Mouse (Mus musculus) embryonic facial prominence, embryonic 14.5 days (tissue): ENCODE measurements around the gene Bsg. TPM values are rescaled to one million over a fixed set of nuclear protein-coding genes. Genes with fewer than 3 reads are reported as not detected.

ENCODE experiments used
- ATAC-seq: fragments of 200-750 bp; cut with Nextera tagmentation; 2 replicates; pipeline ENCODE4 v1.8.0; 2017; ENCODE audit warnings: low read depth, moderate number of reproducible peaks, moderate TSS enrichment
- DNase-seq: peaks from one replicate; pipeline ENCODE4 v3.0.0-alpha.2; 2015; ENCODE audit warnings: low spot score
- H3K27ac ChIP-seq: fragments of 300-500 bp; sonication (generic); replicated peaks from 2 replicates; pipeline ENCODE4 v1.5.1; 2014; ENCODE audit warnings: low read depth, mild to moderate bottlenecking, low read length, moderate library complexity
- H3K27me3 ChIP-seq: fragments of 300-500 bp; sonication (generic); replicated peaks from 2 replicates; pipeline ENCODE4 v1.6.1; 2014; ENCODE audit warnings: low read length; ENCODE audit not compliant: control insufficient read depth, insufficient read depth
- H3K36me3 ChIP-seq: fragments of 300-500 bp; sonication (generic); 2 replicates; pipeline ENCODE4 v1.6.1; 2014; ENCODE audit warnings: low read length, mixed read lengths; ENCODE audit not compliant: control insufficient read depth, insufficient read depth
- H3K4me1 ChIP-seq: fragments of 300-500 bp; sonication (generic); 2 replicates; pipeline ENCODE4 v1.6.1; 2014; ENCODE audit warnings: antibody characterized with exemption, low read length; ENCODE audit not compliant: control insufficient read depth, insufficient read depth
- H3K4me2 ChIP-seq: fragments of 300-500 bp; sonication (generic); 2 replicates; pipeline ENCODE4 v1.6.1; 2014; ENCODE audit warnings: low read depth, mild to moderate bottlenecking, low read length, moderate library complexity, mixed read lengths
- H3K4me3 ChIP-seq: fragments of 300-500 bp; sonication (generic); 2 replicates; pipeline ENCODE4 v1.5.1; 2014; ENCODE audit warnings: low read depth, mild to moderate bottlenecking, low read length
- H3K9ac ChIP-seq: fragments of 300-500 bp; sonication (generic); 2 replicates; pipeline ENCODE4 v1.6.1; 2014; ENCODE audit warnings: low read depth, mild to moderate bottlenecking, low read length, moderate library complexity, mixed read lengths
- H3K9me3 ChIP-seq: fragments of 300-500 bp; sonication (generic); 2 replicates; pipeline ENCODE4 v1.6.1; 2016; ENCODE audit warnings: low read length; ENCODE audit not compliant: control insufficient read depth
- WGBS: fragments of 180-500 bp; shearing (Covaris S2); extraction: QIAGEN DNeasy Blood & Tissue Kit; methylation state at CpG from one replicate; pipeline ENCODE4 v1.1.7; 2014; 5-methylcytosine and 5-hydroxymethylcytosine counted together
- polyA plus RNA-seq: library from polyadenylated mRNA; unstranded; fragments of >200 nt; fragmentation: Nextera tagmentation; extraction: Ambion mirVana; gene quantifications from 2 replicates; pipeline ENCODE4 v1.2.1, GENCODE M21; 2014

The Bsg gene
- polyA plus RNA-seq, 1 experiment from 2014 or later, result 846 TPM

GRCm38 (mm10) chr10:79675346-79676035 lies 28.8 kb upstream of the Bsg start:
- H3K36me3 ChIP-seq, result peaks cover 13% of the 10 kb centered on the region; the same call in 1 of the 2 replicates
- H3K4me3 ChIP-seq, result no peak overlapping the region
- no peak overlapping the region for H3K9ac ChIP-seq
- H3K4me2 ChIP-seq, result no peak overlapping the region
- ATAC-seq (no peak), DNase-seq (no peak)
- 0 out of 2 replicates have a peak, but pooled peaks cover under 1% of the 10 kb centered on the region for H3K4me1 ChIP-seq
- H3K27ac ChIP-seq, result no peak overlapping the region
- no peaks in the 10 kb centered on the region for H3K9me3 ChIP-seq
- 57% methylated on average over 27 of the region's 44 CpGs for WGBS
- H3K27me3 ChIP-seq, result no peaks in the 10 kb centered on the region

- H3K9ac ChIP-seq, result peak overlapping the region; percentile 84
- H3K27ac ChIP-seq, result peak overlapping the region; percentile 83
- no peaks in the 10 kb centered on the region for H3K27me3 ChIP-seq
- 37% methylated on average over 11 of the region's 11 CpGs for WGBS
- DNase-seq (no peak), ATAC-seq (peak; percentile 0; the same call in 1 of the 2 replicates)
- no peaks in the 10 kb centered on the region for H3K9me3 ChIP-seq
- peaks cover 28% of the 10 kb centered on the region for H3K36me3 ChIP-seq
- peak overlapping the region; percentile 81 for H3K4me3 ChIP-seq
- H3K4me1 ChIP-seq, result peaks cover 14% of the 10 kb centered on the region
- H3K4me2 ChIP-seq, result peak overlapping the region; percentile 87
Observed at GRCm38 (mm10) chr10:79680606-79681495, 23.4 kb upstream of the Bsg start.

- WGBS, result 1% methylated on average over 36 of the region's 84 CpGs
- ATAC-seq, result peak; percentile 96
- Histone ChIP-seq H3K4me3 (peak within 1 kb of the TSS; percentile 81), H3K4me1 (peaks cover 14% of the 10 kb centered on the region), H3K9me3 (no peaks in the 10 kb centered on the region), H3K9ac (peak within 1 kb of the TSS; percentile 84), H3K27ac (peak within 1 kb of the TSS; percentile 83), H3K27me3 (no peaks in the 10 kb centered on the region), H3K4me2 (peak within 1 kb of the TSS; percentile 87), H3K36me3 (peaks cover 29% of the 10 kb centered on the region)
- peak; percentile 99 for DNase-seq
Observed at GRCm38 (mm10) chr10:79681591-79682245, 22.6 kb upstream of the Bsg start, which contains the start of gene Cdc34. Gene Cdc34 (plus strand): TSS chr10:79682195.

GRCm38 (mm10) chr10:79682551-79682915 lies 21.8 kb upstream of the Bsg start:
- ATAC-seq (no peak), DNase-seq (no peak)
- H3K27me3 ChIP-seq, result no peaks in the 10 kb centered on the region
- H3K9me3 ChIP-seq, result no peaks in the 10 kb centered on the region
- peaks cover 37% of the 10 kb centered on the region for H3K36me3 ChIP-seq
- whole genome bisulfite sequencing, result 0% methylated on average over 7 of the region's 10 CpGs
- H3K27ac ChIP-seq, result peak overlapping the region; percentile 79
- peak overlapping the region; percentile 87 for H3K4me2 ChIP-seq
- H3K4me3 ChIP-seq, result peak overlapping the region; percentile 81
- peak overlapping the region; percentile 84 for H3K9ac ChIP-seq
- H3K4me1 ChIP-seq, result peaks cover 14% of the 10 kb centered on the region

- H3K27ac ChIP-seq, result peak overlapping the region; percentile 79; the same call in 1 of the 2 replicates
- DNase-seq (peak; percentile 63), ATAC-seq (no peak)
- peak overlapping the region; percentile 81 for H3K4me3 ChIP-seq
- WGBS, result 7% methylated on average over 8 of the region's 10 CpGs
- H3K9me3 ChIP-seq, result no peaks in the 10 kb centered on the region
- peaks cover 14% of the 10 kb centered on the region for H3K4me1 ChIP-seq
- H3K9ac ChIP-seq, result peak overlapping the region; percentile 84
- H3K27me3 ChIP-seq, result no peaks in the 10 kb centered on the region
- H3K4me2 ChIP-seq, result peak overlapping the region; percentile 87
- peaks cover 42% of the 10 kb centered on the region for H3K36me3 ChIP-seq
Observed at GRCm38 (mm10) chr10:79682916-79683582, 21.2 kb upstream of the Bsg start.

GRCm38 (mm10) chr10:79683726-79684640 lies 20.3 kb upstream of the Bsg start:
- Histone ChIP-seq H3K4me1 (peaks cover 14% of the 10 kb centered on the region), H3K9me3 (no peaks in the 10 kb centered on the region), H3K9ac (peak overlapping the region; percentile 84), H3K4me3 (peak overlapping the region; percentile 81), H3K4me2 (peak overlapping the region; percentile 87), H3K27ac (no peak overlapping the region), H3K27me3 (no peaks in the 10 kb centered on the region), H3K36me3 (peaks cover 51% of the 10 kb centered on the region)
- DNase-seq (no peak), ATAC-seq (no peak)
- 80% methylated on average over 6 of the region's 6 CpGs for WGBS

- ATAC-seq (no peak), DNase-seq (no peak)
- H3K9ac ChIP-seq, result no peak overlapping the region
- H3K4me1 ChIP-seq, result peaks cover 14% of the 10 kb centered on the region
- peaks cover 55% of the 10 kb centered on the region for H3K36me3 ChIP-seq
- H3K4me3 ChIP-seq, result no peak overlapping the region
- 92% methylated on average over 25 of the region's 25 CpGs for WGBS
- no peak overlapping the region for H3K27ac ChIP-seq
- no peaks in the 10 kb centered on the region for H3K9me3 ChIP-seq
- H3K27me3 ChIP-seq, result no peaks in the 10 kb centered on the region
- H3K4me2 ChIP-seq, result no peak overlapping the region
Observed at GRCm38 (mm10) chr10:79684770-79685600, 19.3 kb upstream of the Bsg start.
